ENCODE assay signal across 23 mouse cellular contexts in genomic region chr13:52897806-52898205, GRCm38 (mm10).
"Had no signal": no experiment of that assay in that cellular context is flagged by ENCODE, and none has a peak within 500 bp of the region (broad histone marks: within the 10 kb centered on the region; RNA-seq: fewer than 3 reads in every experiment).

No protein-coding gene starts in this region.

- H3K4me2 ChIP-seq: heart, embryonic 11.5 days; heart, embryonic 13.5 days; heart, embryonic 15.5 days; hindbrain, embryonic 13.5 days; hindbrain, embryonic 15.5 days; limb, embryonic 13.5 days; limb, embryonic 15.5 days; liver, embryonic 12.5 days had no signal

- H3K4me1 ChIP-seq: hindbrain, embryonic 15.5 days had no signal

- H3K27ac ChIP-seq: heart, adult 2 months; heart, embryonic 13.5 days; heart, embryonic 15.5 days; hindbrain, embryonic 13.5 days; hindbrain, embryonic 15.5 days; hindbrain, postnatal 0 days; kidney, postnatal 0 days; limb, embryonic 13.5 days; limb, embryonic 15.5 days; liver, embryonic 12.5 days; liver, embryonic 14.5 days had no signal

- H3K4me3 ChIP-seq: heart, adult 2 months; heart, embryonic 13.5 days; heart, embryonic 15.5 days; hindbrain, embryonic 13.5 days; hindbrain, embryonic 15.5 days; limb, embryonic 13.5 days; limb, embryonic 15.5 days; liver, embryonic 12.5 days had no signal

- DNase-seq: forebrain, postnatal 0 days; gastrocnemius, postnatal 14 days; gastrocnemius, postnatal 36 days; heart, adult 11 months; heart, adult 2 months; heart, postnatal 14 days; heart, postnatal 36 days; kidney, adult 11 months; layer of hippocampus, adult 9-11 months; layer of hippocampus, postnatal 36 days; left cerebral cortex, postnatal 4 days had no signal

- H3K9me3 ChIP-seq: heart, embryonic 13.5 days; heart, embryonic 15.5 days; hindbrain, embryonic 13.5 days; hindbrain, embryonic 15.5 days; limb, embryonic 13.5 days; limb, embryonic 15.5 days; liver, embryonic 12.5 days had no signal

- H3K9ac ChIP-seq: forebrain, postnatal 0 days; heart, embryonic 13.5 days; heart, embryonic 15.5 days; hindbrain, embryonic 13.5 days; hindbrain, embryonic 15.5 days; limb, embryonic 13.5 days; limb, embryonic 15.5 days; liver, embryonic 12.5 days; liver, embryonic 14.5 days had no signal

- ATAC-seq: forebrain, postnatal 0 days; hindbrain, postnatal 0 days; intestine, embryonic 16.5 days; liver, embryonic 12.5 days had no signal

- H3K27me3 ChIP-seq: heart, embryonic 13.5 days; heart, embryonic 15.5 days; hindbrain, embryonic 13.5 days; hindbrain, embryonic 15.5 days; limb, embryonic 13.5 days; limb, embryonic 15.5 days; liver, embryonic 12.5 days had no signal
